Mouse (Mus musculus) liver, adult 2 months (tissue): ENCODE results near the gene Acox3. TPM values are rescaled to one million over a fixed set of nuclear protein-coding genes. Genes with fewer than 3 reads are reported as not detected.

Experiments used
- DNase-seq: peaks from one replicate; pipeline ENCODE4 v3.0.0-alpha.2; 2011; ENCODE audit warnings: low read depth, low spot score; ENCODE audit errors: extremely low read depth
- H3K27ac ChIP-seq: fragments of 200-500 bp; replicated peaks from 2 replicates; pipeline ENCODE4 v1.5.1; 2012; ENCODE audit warnings: low read depth, mild to moderate bottlenecking, control low read depth, inconsistent platforms, low read length; ENCODE audit not compliant: insufficient read depth
- H3K27me3 ChIP-seq: fragments of 200-500 bp; 2 replicates; pipeline ENCODE4 v1.6.1; 2012; ENCODE audit warnings: mild to moderate bottlenecking, moderate library complexity, low read length, inconsistent platforms; ENCODE audit not compliant: control insufficient read depth, insufficient read depth
- H3K36me3 ChIP-seq: fragments of 200-500 bp; 2 replicates; pipeline ENCODE4 v1.6.1; 2012; ENCODE audit warnings: low read length, inconsistent platforms; ENCODE audit not compliant: control insufficient read depth, insufficient read depth
- H3K4me1 ChIP-seq: fragments of 200-500 bp; 2 replicates; pipeline ENCODE4 v1.6.1; 2011; ENCODE audit warnings: low read length; ENCODE audit not compliant: control insufficient read depth, insufficient read depth
- H3K4me3 ChIP-seq: fragments of 200-500 bp; 2 replicates; pipeline ENCODE4 v1.5.1; 2011; ENCODE audit warnings: low read depth, mild to moderate bottlenecking, control low read depth, low read length, moderate library complexity; ENCODE audit not compliant: insufficient read depth
- H3K79me2 ChIP-seq: fragments of 200-500 bp; 2 replicates; pipeline ENCODE4 v1.6.1; 2012; ENCODE audit warnings: inconsistent platforms, mild to moderate bottlenecking, low read length, moderate library complexity; ENCODE audit not compliant: control insufficient read depth, insufficient read depth
- H3K9ac ChIP-seq: fragments of 200-500 bp; 2 replicates; pipeline ENCODE4 v1.6.1; 2012; ENCODE audit warnings: low read depth, mild to moderate bottlenecking, control low read depth, inconsistent platforms, low read length
- CTCF ChIP-seq: fragments of 200-500 bp; IDR thresholded peaks from 2 replicates; pipeline ENCODE4 v1.5.1; 2011; ENCODE audit warnings: low read depth, low read length, control low read depth
- POLR2A ChIP-seq: fragments of 200-500 bp; IDR thresholded peaks from 2 replicates; pipeline ENCODE4 v1.6.1; 2011; ENCODE audit warnings: low read length, control low read depth; ENCODE audit not compliant: insufficient read depth; ENCODE audit errors: extremely low read depth
- WGBS: fragments of 180-500 bp; shearing (Covaris S2); methylation state at CpG from one replicate; pipeline ENCODE4 v1.1.7; 2018; 5-methylcytosine and 5-hydroxymethylcytosine counted together
- polyA plus RNA-seq: library from polyadenylated mRNA; depleted of rRNA; stranded (reverse); fragments of >200 nt; gene quantifications from 2 replicates; pipeline ENCODE4 v1.2.3, GENCODE M21; 2012; rRNA removed
- total RNA-seq: library from RNA; depleted of rRNA; stranded (reverse); fragments of >200 nt; gene quantifications from 2 replicates; pipeline ENCODE4 v1.2.3, GENCODE M21; 2014; rRNA removed

The Acox3 gene
- total RNA-seq (22.6 and 24.1 TPM in 2 replicates), polyA plus RNA-seq (18.0 and 22.9 TPM in 2 replicates)

DNA sequence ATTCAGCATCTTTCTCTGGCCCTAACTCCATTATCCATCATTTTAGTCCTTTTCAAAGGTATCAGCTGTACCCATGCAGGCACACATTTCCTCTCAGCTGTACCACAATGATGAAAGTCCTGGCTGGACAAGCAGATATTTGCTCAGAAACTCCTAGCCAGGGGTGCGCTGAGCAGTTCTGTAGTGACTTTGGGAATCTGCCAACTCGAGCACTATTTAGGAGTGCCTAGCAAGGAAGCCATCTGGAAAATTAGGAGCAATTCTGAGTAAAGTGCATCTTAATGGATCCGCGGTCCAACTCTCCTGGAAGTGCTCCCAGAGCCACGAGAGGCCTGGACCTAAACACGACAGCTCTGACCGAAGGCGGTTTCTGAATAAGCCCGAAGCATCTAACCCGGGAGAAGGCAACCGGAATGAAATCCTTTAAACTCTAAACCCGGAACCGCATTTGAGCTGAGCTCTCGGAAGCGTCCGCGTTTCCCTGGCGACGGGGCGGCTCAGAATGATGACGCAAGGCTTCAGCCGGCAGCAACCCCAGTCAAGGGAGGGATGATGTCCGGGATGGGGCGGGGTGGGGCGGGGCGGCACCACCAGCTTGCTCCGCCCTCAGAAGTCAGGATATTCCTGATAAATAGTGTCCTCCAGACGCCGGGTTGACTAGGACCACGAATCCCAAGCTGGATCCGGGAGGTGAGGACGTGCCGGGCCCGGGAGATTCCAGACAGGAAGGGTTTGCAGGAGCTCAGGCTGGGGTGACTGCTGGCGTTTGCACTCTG, at the start of gene Acox3:
TSS of gene Acox3 (plus strand) at position 596 of the 776 bp plus-strand sequence.
- WGBS: under 1% methylated on average over 35 of the region's 35 CpGs
- H3K27me3 ChIP-seq: no peaks in the 10 kb centered on the region
- no peak for TF ChIP-seq CTCF
- TF ChIP-seq POLR2A: peak; percentile 38; the same call in 1 of the 2 replicates
- H3K36me3 ChIP-seq: no peaks in the 10 kb centered on the region
- peak within 1 kb of the TSS; percentile 24 for H3K27ac ChIP-seq
- H3K4me3 ChIP-seq: peak within 1 kb of the TSS; percentile 61
- peaks cover 9% of the 10 kb centered on the region for H3K4me1 ChIP-seq
- peak within 1 kb of the TSS; percentile 49 for H3K9ac ChIP-seq
- DNase-seq: peak; percentile 91
- H3K79me2 ChIP-seq: no peaks in the 10 kb centered on the region

GRCm38 (mm10) chr5:35536271-35536670, 46.6 kb upstream of the Acox3 start:
- Histone ChIP-seq H3K36me3 (no peaks in the 10 kb centered on the region), H3K27me3 (no peaks in the 10 kb centered on the region), H3K79me2 (no peaks in the 10 kb centered on the region), H3K27ac (no peak overlapping the region), H3K4me3 (no peak overlapping the region), H3K4me1 (no peaks in the 10 kb centered on the region), H3K9ac (no peak overlapping the region)
- TF ChIP-seq POLR2A: no peak
- no peak for TF ChIP-seq CTCF
- DNase-seq: no peak
- 67% methylated on average over 3 of the region's 3 CpGs for WGBS

DNA sequence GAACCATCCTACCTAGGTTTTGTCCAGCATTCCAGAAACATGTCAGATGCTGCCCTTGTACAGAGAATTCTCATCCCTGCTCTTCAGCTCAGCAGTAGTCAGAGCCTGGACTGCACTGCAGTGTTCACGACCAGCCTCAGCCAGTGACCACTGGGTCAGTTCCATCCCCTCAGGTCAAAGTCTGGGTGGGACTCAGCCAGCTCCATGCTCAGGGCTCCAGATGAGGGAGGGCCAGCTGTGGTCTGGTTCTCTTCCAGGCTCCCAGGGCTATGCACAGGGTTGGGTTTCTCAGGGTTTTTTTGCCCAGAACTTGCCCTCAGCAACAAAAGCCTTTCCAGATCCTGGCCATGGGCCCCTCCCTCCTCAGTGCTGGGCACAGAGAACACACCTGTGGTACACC, 45.4 kb upstream of the Acox3 start:
- Histone ChIP-seq H3K27ac (no peak overlapping the region), H3K27me3 (no peaks in the 10 kb centered on the region), H3K4me3 (no peak overlapping the region), H3K4me1 (no peaks in the 10 kb centered on the region), H3K36me3 (no peaks in the 10 kb centered on the region), H3K79me2 (no peaks in the 10 kb centered on the region), H3K9ac (no peak overlapping the region)
- 14% methylated on average over 1 of the region's 1 CpGs for WGBS
- DNase-seq: no peak
- TF ChIP-seq POLR2A (no peak), CTCF (no peak)

GRCm38 (mm10) chr5:35538022-35538421, 44.8 kb upstream of the Acox3 start:
- Histone ChIP-seq H3K4me3 (no peak overlapping the region), H3K9ac (no peak overlapping the region), H3K27ac (no peak overlapping the region), H3K27me3 (no peaks in the 10 kb centered on the region), H3K79me2 (no peaks in the 10 kb centered on the region), H3K36me3 (no peaks in the 10 kb centered on the region), H3K4me1 (no peaks in the 10 kb centered on the region)
- TF ChIP-seq POLR2A (no peak), CTCF (no peak)
- DNase-seq: no peak
- 89% methylated on average over 3 of the region's 3 CpGs for WGBS

GRCm38 (mm10) chr5:35539576-35539975, 43.3 kb upstream of the Acox3 start:
- no peak for DNase-seq
- Histone ChIP-seq H3K4me3 (no peak overlapping the region), H3K27me3 (no peaks in the 10 kb centered on the region), H3K79me2 (no peaks in the 10 kb centered on the region), H3K4me1 (no peaks in the 10 kb centered on the region), H3K9ac (no peak overlapping the region), H3K27ac (no peak overlapping the region), H3K36me3 (no peaks in the 10 kb centered on the region)
- TF ChIP-seq CTCF (no peak), POLR2A (no peak)
- 63% methylated on average over 4 of the region's 4 CpGs for WGBS

GRCm38 (mm10) chr5:35540555-35540954, 42.3 kb upstream of the Acox3 start:
- WGBS: 71% methylated on average over 5 of the region's 5 CpGs
- TF ChIP-seq CTCF (no peak), POLR2A (no peak)

More at GRCm38 (mm10) chr5:35540555-35540954, 42.3 kb upstream of the Acox3 start:
- Histone ChIP-seq H3K4me3 (no peak overlapping the region), H3K27me3 (no peaks in the 10 kb centered on the region), H3K4me1 (no peaks in the 10 kb centered on the region), H3K36me3 (no peaks in the 10 kb centered on the region), H3K9ac (no peak overlapping the region), H3K27ac (peak overlapping the region; percentile 43; the same call in 1 of the 2 replicates), H3K79me2 (no peaks in the 10 kb centered on the region)
- peak; percentile 9 for DNase-seq
